Mouse (Mus musculus) lung, embryonic 14.5 days (tissue): ENCODE measurements around the gene Tcerg1l. TPM values are rescaled to one million over a fixed set of nuclear protein-coding genes. Genes with fewer than 3 reads are reported as not detected.

Experiments used
- ATAC-seq: fragments of 200-750 bp; cut with Nextera tagmentation; 2 replicates; pipeline ENCODE4 v1.8.0; 2017; ENCODE audit warnings: mild to moderate bottlenecking, moderate TSS enrichment, moderate library complexity; ENCODE audit not compliant: insufficient read depth
- DNase-seq: peaks from one replicate; pipeline ENCODE4 v3.0.0-alpha.2; 2015
- H3K27ac ChIP-seq: fragments of 300-500 bp; sonication (generic); 2 replicates; pipeline ENCODE4 v1.5.1; 2014; ENCODE audit warnings: low read depth, mild to moderate bottlenecking, moderate library complexity
- H3K27me3 ChIP-seq: fragments of 300-500 bp; sonication (generic); 2 replicates; pipeline ENCODE4 v1.6.1; 2014; ENCODE audit warnings: low read length, control low read depth; ENCODE audit not compliant: insufficient read depth
- H3K36me3 ChIP-seq: fragments of 300-500 bp; sonication (generic); 2 replicates; pipeline ENCODE4 v1.6.1; 2014; ENCODE audit warnings: control low read depth; ENCODE audit not compliant: insufficient read depth
- H3K4me1 ChIP-seq: fragments of 300-500 bp; sonication (generic); 2 replicates; pipeline ENCODE4 v1.6.1; 2014; ENCODE audit warnings: antibody characterized with exemption, control low read depth; ENCODE audit not compliant: insufficient read depth
- H3K4me2 ChIP-seq: fragments of 300-500 bp; sonication (generic); 2 replicates; pipeline ENCODE4 v1.6.1; 2014; ENCODE audit warnings: mild to moderate bottlenecking
- H3K4me3 ChIP-seq: fragments of 300-500 bp; sonication (generic); 2 replicates; pipeline ENCODE4 v1.5.1; 2014; ENCODE audit warnings: low read depth, low read length
- H3K9ac ChIP-seq: fragments of 300-500 bp; sonication (generic); 2 replicates; pipeline ENCODE4 v1.6.1; 2014
- H3K9me3 ChIP-seq: fragments of 300-500 bp; sonication (generic); 2 replicates; pipeline ENCODE4 v1.6.1; 2016; ENCODE audit warnings: low read depth, low read length, control low read depth
- CTCF ChIP-seq: IDR thresholded peaks from 2 replicates; pipeline ENCODE4 v1.5.1; 2016; ENCODE audit warnings: antibody characterized with exemption, low read depth
- WGBS: fragments of 180-500 bp; shearing (Covaris S2); extraction: QIAGEN DNeasy Blood & Tissue Kit; methylation state at CpG from one replicate; pipeline ENCODE4 v1.1.7; 2014; 5-methylcytosine and 5-hydroxymethylcytosine counted together
- polyA plus RNA-seq: library from polyadenylated mRNA; unstranded; fragments of >200 nt; fragmentation: Nextera tagmentation; extraction: Ambion mirVana; gene quantifications from 2 replicates; pipeline ENCODE4 v1.2.1, GENCODE M21; 2014

The Tcerg1l gene
- polyA plus RNA-seq, 1 experiment from 2014 or later: 0.88 TPM

DNA sequence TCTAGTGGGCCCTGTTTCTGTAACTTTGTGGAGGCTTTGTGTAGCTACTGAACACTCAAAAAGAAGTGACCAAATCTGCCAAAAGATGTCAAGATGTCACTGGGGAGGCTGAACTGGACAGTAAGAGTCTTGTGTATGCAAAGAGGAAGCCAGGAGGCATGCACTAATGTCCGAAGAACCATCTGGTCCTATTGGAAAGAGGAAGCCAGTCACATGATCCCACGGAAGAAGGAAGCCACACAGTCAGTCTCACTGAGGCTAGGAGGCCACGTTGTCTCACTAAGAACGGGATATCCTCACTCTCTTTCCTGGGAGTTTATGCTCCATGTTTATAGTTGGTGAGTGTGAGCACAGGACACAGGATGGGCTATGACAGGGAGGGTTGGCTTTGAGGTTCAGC, 227.1 kb downstream of the Tcerg1l start:
- H3K27ac ChIP-seq: no peak overlapping the region
- no peak overlapping the region for H3K4me2 ChIP-seq
- H3K36me3 ChIP-seq: no peaks in the 10 kb centered on the region
- H3K4me3 ChIP-seq: no peak overlapping the region
- WGBS: 68% methylated on average over 4 of the region's 4 CpGs
- H3K9ac ChIP-seq: no peak overlapping the region
- H3K9me3 ChIP-seq: no peaks in the 10 kb centered on the region
- DNase-seq (no peak), ATAC-seq (no peak)
- no peak for TF ChIP-seq CTCF
- H3K27me3 ChIP-seq: no peaks in the 10 kb centered on the region
- H3K4me1 ChIP-seq: no peaks in the 10 kb centered on the region
